Mouse (Mus musculus): ENCODE measurements around the gene B630019K06Rik. TPM values are rescaled to one million over a fixed set of nuclear protein-coding genes. Genes with fewer than 3 reads are reported as not detected.
"Not testable (repeated sequence)": the region's sequence is repeated elsewhere in the genome, so short reads cannot be mapped to it uniquely, and the experiment has no call there.

Gene B630019K06Rik
- polyA plus RNA-seq (2012; rRNA removed): 0.99 and 1.5 TPM in 2 replicates

GRCm38 (mm10) chrX:8892343-8893155, at the start of gene B630019K06Rik:
Gene B630019K06Rik (plus strand): TSS chrX:8892382.
- no peaks in the 10 kb centered on the region; the same call in 1 of the 2 replicates for H3K4me1 ChIP-seq (ENCODE audit: control insufficient read depth, insufficient read depth, insufficient read length)
- H3K4me3 ChIP-seq (ENCODE audit: extremely low read depth, insufficient read depth, insufficient read length): peak within 1 kb of the TSS; percentile 50
- H3K36me3 ChIP-seq (ENCODE audit: control insufficient read depth, insufficient read depth, low read length): no peaks in the 10 kb centered on the region
- no peak for TF ChIP-seq CTCF (IDR thresholded peaks at IDR 0.05; ENCODE audit: extremely low read depth, insufficient read depth, insufficient read length, insufficient replicate concordance)
- TF ChIP-seq POLR2A (IDR thresholded peaks at IDR 0.05; ENCODE audit: low read depth, low read length): no peak
- no peaks in the 10 kb centered on the region for H3K27me3 ChIP-seq (ENCODE audit: control insufficient read depth, insufficient read depth, low read length)
- WGBS: 33% methylated on average over 91 of the region's 95 CpGs
- peak within 1 kb of the TSS; percentile 27 for H3K27ac ChIP-seq (ENCODE audit: insufficient read depth, low read length)
- DNase-seq (ENCODE audit: low read depth in 1 of 2, low spot score in 2 of 2): peak in 1 of 2 experiments; percentile 38

DNA sequence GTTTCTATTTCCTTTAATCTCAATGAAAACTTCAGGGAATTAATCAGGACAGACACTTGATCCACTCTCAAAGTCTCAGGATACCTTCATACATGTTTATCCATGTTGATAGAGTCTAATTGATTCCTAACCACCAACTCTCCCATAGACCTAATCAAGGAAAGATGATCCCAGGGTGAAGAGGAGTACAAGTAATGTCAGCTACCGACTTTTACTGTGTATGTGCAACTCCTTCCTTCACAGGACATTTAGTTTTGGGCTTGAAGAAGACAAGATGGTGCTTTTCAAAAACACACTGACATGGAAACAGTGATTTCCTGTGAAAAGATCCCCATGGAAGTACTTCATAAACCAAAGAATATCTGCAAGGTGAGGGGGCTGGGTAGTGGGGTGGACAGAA, 48.5 kb upstream of the B630019K06Rik start, which contains the start of gene Gm6592:
Gm6592 (plus strand) TSS at position 301 of the 400 bp plus-strand sequence.
- no peak for TF ChIP-seq CTCF (IDR thresholded peaks at IDR 0.05; ENCODE audit: extremely low read depth, insufficient read depth, insufficient read length, insufficient replicate concordance)
- TF ChIP-seq POLR2A (IDR thresholded peaks at IDR 0.05; ENCODE audit: low read depth, low read length): no peak
- Histone ChIP-seq H3K27me3 (ENCODE audit: control insufficient read depth, insufficient read depth, low read length) (no peaks in the 10 kb centered on the region), H3K36me3 (ENCODE audit: control insufficient read depth, insufficient read depth, low read length) (no peaks in the 10 kb centered on the region), H3K4me1 (ENCODE audit: control insufficient read depth, insufficient read depth, insufficient read length) (no peaks in the 10 kb centered on the region), H3K4me3 (ENCODE audit: extremely low read depth, insufficient read depth, insufficient read length) (no peak within 1 kb of the TSS), H3K27ac (ENCODE audit: insufficient read depth, low read length) (no peak within 1 kb of the TSS)
- DNase-seq (ENCODE audit: low read depth in 1 of 2, low spot score in 2 of 2): no peak
- WGBS: 59% methylated on average over 1 of the region's 1 CpGs

DNA sequence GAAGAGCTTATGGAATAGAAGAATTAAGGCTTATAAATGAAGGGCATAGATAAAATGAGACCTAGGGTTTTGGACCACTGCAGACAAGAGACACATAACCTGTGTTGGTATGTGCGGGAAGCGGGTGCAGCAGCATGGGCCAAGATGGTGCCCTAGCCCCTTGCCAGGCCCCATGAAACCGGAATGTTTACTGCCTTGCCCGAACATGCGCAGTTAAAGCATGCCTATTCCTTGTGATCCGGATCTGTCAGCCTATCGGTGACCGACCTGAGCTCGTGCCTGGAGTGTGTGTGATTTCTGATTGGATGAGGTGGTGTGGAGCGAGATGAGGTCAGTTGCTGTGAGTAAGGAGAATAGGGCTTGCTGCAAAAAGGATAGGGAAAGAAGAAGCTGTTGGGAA, 39.7 kb upstream of the B630019K06Rik start:
- TF ChIP-seq POLR2A (IDR thresholded peaks at IDR 0.05; ENCODE audit: low read depth, low read length) (no peak), CTCF (IDR thresholded peaks at IDR 0.05; ENCODE audit: extremely low read depth, insufficient read depth, insufficient read length, insufficient replicate concordance) (no peak)
- Histone ChIP-seq H3K4me3 (ENCODE audit: extremely low read depth, insufficient read depth, insufficient read length) (no peak overlapping the region), H3K4me1 (ENCODE audit: control insufficient read depth, insufficient read depth, insufficient read length) (no peaks in the 10 kb centered on the region), H3K27ac (ENCODE audit: insufficient read depth, low read length) (no peak overlapping the region), H3K27me3 (ENCODE audit: control insufficient read depth, insufficient read depth, low read length) (no peaks in the 10 kb centered on the region), H3K36me3 (ENCODE audit: control insufficient read depth, insufficient read depth, low read length) (no peaks in the 10 kb centered on the region)
- WGBS: 89% methylated on average over 10 of the region's 10 CpGs
- DNase-seq (ENCODE audit: low read depth in 1 of 2, low spot score in 2 of 2): no peak

DNA sequence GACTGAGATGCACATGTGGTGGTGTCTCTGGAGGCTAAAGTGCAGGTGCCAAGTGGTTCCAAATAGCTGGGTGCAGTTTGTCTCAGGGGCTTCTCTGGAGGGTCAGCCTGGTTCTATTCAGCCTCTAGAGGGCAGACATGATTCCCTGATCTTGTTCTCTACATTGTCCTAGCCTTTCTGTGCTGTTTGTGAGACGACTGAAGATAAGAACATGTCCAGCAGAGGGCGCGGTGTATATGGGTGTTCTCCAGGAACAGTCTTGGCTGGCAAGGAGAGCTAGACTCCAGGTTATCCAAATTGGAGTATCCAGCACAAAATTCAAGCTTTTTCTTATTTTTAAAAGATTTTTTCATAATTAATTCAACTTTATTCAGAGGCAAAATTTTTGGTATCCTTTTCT, 27.9 kb upstream of the B630019K06Rik start:
- H3K27me3 ChIP-seq (ENCODE audit: control insufficient read depth, insufficient read depth, low read length); H3K36me3 ChIP-seq (ENCODE audit: control insufficient read depth, insufficient read depth, low read length); H3K4me3 ChIP-seq (ENCODE audit: extremely low read depth, insufficient read depth, insufficient read length); H3K4me1 ChIP-seq (ENCODE audit: control insufficient read depth, insufficient read depth, insufficient read length); H3K27ac ChIP-seq (ENCODE audit: insufficient read depth, low read length): not testable (repeated sequence)
- peak; percentile 5 to 29 for DNase-seq (ENCODE audit: low read depth in 1 of 2, low spot score in 2 of 2)
- peak; percentile 10; the same call in 1 of the 2 replicates for TF ChIP-seq CTCF (IDR thresholded peaks at IDR 0.05; ENCODE audit: extremely low read depth, insufficient read depth, insufficient read length, insufficient replicate concordance)
- 18% methylated on average over 3 of the region's 3 CpGs for WGBS

GRCm38 (mm10) chrX:8873953-8874352, 18.2 kb upstream of the B630019K06Rik start, which contains the start of gene Gm5751:
Gene Gm5751 (plus strand): TSS chrX:8874253.
- not testable (repeated sequence) for H3K27me3 ChIP-seq (ENCODE audit: control insufficient read depth, insufficient read depth, low read length); DNase-seq (ENCODE audit: low read depth in 1 of 2, low spot score in 2 of 2); H3K4me3 ChIP-seq (ENCODE audit: extremely low read depth, insufficient read depth, insufficient read length); H3K36me3 ChIP-seq (ENCODE audit: control insufficient read depth, insufficient read depth, low read length); H3K27ac ChIP-seq (ENCODE audit: insufficient read depth, low read length); H3K4me1 ChIP-seq (ENCODE audit: control insufficient read depth, insufficient read depth, insufficient read length)
- WGBS: 81% methylated on average over 4 of the region's 4 CpGs

GRCm38 (mm10) chrX:8884336-8884735, 7.8 kb upstream of the B630019K06Rik start:
- H3K4me1 ChIP-seq (ENCODE audit: control insufficient read depth, insufficient read depth, insufficient read length): no peaks in the 10 kb centered on the region
- H3K27ac ChIP-seq (ENCODE audit: insufficient read depth, low read length): no peak overlapping the region
- 85% methylated on average over 4 of the region's 4 CpGs for WGBS
- no peaks in the 10 kb centered on the region for H3K36me3 ChIP-seq (ENCODE audit: control insufficient read depth, insufficient read depth, low read length)
- H3K27me3 ChIP-seq (ENCODE audit: control insufficient read depth, insufficient read depth, low read length): no peaks in the 10 kb centered on the region
- TF ChIP-seq POLR2A (IDR thresholded peaks at IDR 0.05; ENCODE audit: low read depth, low read length) (no peak), CTCF (IDR thresholded peaks at IDR 0.05; ENCODE audit: extremely low read depth, insufficient read depth, insufficient read length, insufficient replicate concordance) (no peak)
- no peak for DNase-seq (ENCODE audit: low read depth in 1 of 2, low spot score in 2 of 2)
- no peak overlapping the region for H3K4me3 ChIP-seq (ENCODE audit: extremely low read depth, insufficient read depth, insufficient read length)

DNA sequence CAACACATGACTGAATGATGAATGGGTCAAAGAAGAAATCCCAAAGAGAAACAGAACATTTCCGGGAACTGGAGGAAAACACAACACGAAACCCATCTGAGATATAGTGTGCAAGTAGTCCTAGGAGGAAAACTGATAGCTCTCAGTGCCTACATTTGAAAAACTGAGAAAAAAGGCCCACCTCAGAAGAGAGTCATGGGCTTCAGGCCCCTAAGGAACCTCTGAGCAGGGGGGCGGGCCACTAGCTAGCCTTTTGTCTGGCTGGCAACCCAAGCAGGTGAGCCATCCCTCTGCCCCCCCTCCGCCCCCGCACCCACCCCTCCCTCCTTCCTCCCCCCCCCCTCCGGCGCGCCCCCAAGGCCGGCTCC, 223 bp upstream of the B630019K06Rik start:
- DNase-seq (ENCODE audit: low read depth in 1 of 2, low spot score in 2 of 2): no peak
- Histone ChIP-seq H3K27ac (ENCODE audit: insufficient read depth, low read length) (no peak overlapping the region), H3K4me3 (ENCODE audit: extremely low read depth, insufficient read depth, insufficient read length) (no peak overlapping the region), H3K4me1 (ENCODE audit: control insufficient read depth, insufficient read depth, insufficient read length) (no peaks in the 10 kb centered on the region; the same call in 1 of the 2 replicates), H3K36me3 (ENCODE audit: control insufficient read depth, insufficient read depth, low read length) (no peaks in the 10 kb centered on the region), H3K27me3 (ENCODE audit: control insufficient read depth, insufficient read depth, low read length) (no peaks in the 10 kb centered on the region)
- no peak for TF ChIP-seq POLR2A (IDR thresholded peaks at IDR 0.05; ENCODE audit: low read depth, low read length)
- no peak for TF ChIP-seq CTCF (IDR thresholded peaks at IDR 0.05; ENCODE audit: extremely low read depth, insufficient read depth, insufficient read length, insufficient replicate concordance)
- 31% methylated on average over 7 of the region's 9 CpGs for WGBS
